Mouse (Mus musculus) layer of hippocampus, postnatal 14 days (tissue): ENCODE measurements around the gene Gm13289. TPM values are rescaled to one million over a fixed set of nuclear protein-coding genes. Genes with fewer than 3 reads are reported as not detected.
"Not testable (repeated sequence)": the region's sequence is repeated elsewhere in the genome, so short reads cannot be mapped to it uniquely, and the experiment has no call there.

Experiments used
- DNase-seq, 2 experiments: peaks; one replicate each; pipeline ENCODE4 v3.0.0; 2021 to 2022; ENCODE audit warnings: low spot score in 2 of 2, mixed read lengths in 1 of 2
- total RNA-seq, 2 experiments: library from RNA; stranded (reverse); gene quantifications; 2 replicates each; pipeline ENCODE4 v1.2.3; 2021

The Gm13289 gene
- total RNA-seq, 2 experiments from 2014 or later = not detected

DNA sequence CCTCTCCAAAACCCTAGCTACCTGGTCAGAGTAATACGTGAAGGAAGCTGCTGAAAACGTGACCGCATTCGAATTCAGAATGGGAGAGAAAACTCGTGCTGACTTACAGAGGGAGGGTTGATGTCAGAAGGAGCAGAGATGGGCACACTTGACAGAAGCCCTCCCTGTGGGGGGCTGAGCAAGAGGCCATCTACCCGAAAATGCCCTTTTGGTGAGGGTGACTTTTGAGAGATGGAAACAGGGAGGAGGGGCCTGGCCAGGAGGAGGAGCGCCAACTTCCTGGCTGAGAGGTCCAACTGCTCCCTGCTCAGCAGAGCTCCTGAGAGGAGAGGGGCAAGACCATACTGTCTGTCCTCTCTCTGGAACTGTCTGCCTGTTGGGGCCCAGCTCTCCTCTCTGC, 5.1 kb downstream of the Gm13289 start, which contains the start of gene Ifnz:
Gene Ifnz, plus strand, starts transcription at position 301 of the 400 bp plus-strand sequence.
- DNase-seq = not testable (repeated sequence)

DNA sequence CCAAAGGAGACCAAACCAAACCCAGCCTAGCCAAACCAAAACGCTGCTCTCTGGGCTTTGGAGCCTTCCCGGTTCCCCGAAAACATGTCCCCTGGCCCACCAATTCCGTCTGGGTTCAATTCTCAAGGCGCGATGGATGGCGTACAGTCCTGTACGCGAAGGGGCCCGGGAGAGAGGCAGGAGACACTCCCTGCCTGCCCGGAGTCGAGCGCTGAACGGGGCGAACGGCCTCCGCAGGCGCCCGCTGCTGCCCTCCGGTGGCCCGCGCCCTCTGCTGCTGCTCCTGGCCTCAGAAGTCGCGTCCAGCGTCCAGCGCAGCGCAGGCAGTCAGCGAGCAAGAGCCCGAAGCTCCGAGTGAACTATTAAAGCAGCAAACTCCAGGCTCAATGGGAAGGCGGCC, 5.6 kb downstream of the Gm13289 start:
- not testable (repeated sequence) for DNase-seq

DNA sequence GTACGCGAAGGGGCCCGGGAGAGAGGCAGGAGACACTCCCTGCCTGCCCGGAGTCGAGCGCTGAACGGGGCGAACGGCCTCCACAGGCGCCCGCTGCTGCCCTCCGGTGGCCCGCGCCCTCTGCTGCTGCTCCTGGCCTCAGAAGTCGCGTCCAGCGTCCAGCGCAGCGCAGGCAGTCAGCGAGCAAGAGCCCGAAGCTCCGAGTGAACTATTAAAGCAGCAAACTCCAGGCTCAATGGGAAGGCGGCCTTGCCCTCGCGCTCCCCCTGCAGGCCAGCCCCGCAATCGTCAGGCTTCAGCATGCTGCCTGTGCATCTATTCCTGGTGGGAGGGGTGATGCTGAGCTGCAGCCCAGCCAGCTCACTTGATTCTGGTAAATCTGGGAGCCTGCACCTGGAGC, 8.7 kb downstream of the Gm13289 start, which contains the start of gene Gm13276:
Gene Gm13276, plus strand, starts transcription at position 301 of the 400 bp plus-strand sequence.
- not testable (repeated sequence) for DNase-seq

DNA sequence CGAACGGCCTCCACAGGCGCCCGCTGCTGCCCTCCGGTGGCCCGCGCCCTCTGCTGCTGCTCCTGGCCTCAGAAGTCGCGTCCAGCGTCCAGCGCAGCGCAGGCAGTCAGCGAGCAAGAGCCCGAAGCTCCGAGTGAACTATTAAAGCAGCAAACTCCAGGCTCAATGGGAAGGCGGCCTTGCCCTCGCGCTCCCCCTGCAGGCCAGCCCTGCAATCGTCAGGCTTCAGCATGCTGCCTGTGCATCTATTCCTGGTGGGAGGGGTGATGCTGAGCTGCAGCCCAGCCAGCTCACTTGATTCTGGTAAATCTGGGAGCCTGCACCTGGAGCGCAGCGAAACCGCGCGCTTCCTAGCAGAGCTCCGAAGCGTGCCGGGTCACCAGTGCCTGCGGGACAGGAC, 11.7 kb downstream of the Gm13289 start, which contains the start of gene Gm13277:
Gene Gm13277, plus strand, starts transcription at position 231 of the 400 bp plus-strand sequence.
- DNase-seq = peak; percentile 54 to 81

DNA sequence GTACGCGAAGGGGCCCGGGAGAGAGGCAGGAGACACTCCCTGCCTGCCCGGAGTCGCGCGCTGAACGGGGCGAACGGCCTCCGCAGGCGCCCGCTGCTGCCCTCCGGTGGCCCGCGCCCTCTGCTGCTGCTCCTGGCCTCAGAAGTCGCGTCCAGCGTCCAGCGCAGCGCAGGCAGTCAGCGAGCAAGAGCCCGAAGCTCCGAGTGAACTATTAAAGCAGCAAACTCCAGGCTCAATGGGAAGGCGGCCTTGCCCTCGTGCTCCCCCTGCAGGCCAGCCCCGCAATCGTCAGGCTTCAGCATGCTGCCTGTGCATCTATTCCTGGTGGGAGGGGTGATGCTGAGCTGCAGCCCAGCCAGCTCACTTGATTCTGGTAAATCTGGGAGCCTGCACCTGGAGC, 14.5 kb downstream of the Gm13289 start, which contains the start of gene Gm13278:
Gene Gm13278, plus strand, starts transcription at position 301 of the 400 bp plus-strand sequence.
- DNase-seq = not testable (repeated sequence)

DNA sequence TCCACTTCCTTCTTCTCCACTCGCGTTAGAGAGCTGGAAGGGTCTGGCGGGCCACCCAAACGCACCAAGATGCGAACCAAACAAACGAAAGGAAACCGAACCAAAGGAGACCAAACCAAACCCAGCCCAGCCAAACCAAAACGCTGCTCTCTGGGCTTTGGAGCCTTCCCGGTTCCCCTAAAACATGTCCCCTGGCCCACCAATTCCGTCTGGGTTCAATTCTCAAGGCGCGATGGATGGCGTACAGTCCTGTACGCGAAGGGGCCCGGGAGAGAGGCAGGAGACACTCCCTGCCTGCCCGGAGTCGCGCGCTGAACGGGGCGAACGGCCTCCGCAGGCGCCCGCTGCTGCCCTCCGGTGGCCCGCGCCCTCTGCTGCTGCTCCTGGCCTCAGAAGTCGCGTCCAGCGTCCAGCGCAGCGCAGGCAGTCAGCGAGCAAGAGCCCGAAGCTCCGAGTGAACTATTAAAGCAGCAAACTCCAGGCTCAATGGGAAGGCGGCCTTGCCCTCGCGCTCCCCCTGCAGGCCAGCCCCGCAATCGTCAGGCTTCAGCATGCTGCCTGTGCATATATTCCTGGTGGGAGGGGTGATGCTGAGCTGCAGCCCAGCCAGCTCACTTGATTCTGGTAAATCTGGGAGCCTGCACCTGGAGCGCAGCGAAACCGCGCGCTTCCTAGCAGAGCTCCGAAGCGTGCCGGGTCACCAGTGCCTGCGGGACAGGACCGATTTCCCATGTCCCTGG, 17.4 kb downstream of the Gm13289 start, which contains the start of gene Gm13275:
Gene Gm13275, plus strand, starts transcription at position 552 of the 740 bp plus-strand sequence.
- DNase-seq = peak; percentile 61 to 70

DNA sequence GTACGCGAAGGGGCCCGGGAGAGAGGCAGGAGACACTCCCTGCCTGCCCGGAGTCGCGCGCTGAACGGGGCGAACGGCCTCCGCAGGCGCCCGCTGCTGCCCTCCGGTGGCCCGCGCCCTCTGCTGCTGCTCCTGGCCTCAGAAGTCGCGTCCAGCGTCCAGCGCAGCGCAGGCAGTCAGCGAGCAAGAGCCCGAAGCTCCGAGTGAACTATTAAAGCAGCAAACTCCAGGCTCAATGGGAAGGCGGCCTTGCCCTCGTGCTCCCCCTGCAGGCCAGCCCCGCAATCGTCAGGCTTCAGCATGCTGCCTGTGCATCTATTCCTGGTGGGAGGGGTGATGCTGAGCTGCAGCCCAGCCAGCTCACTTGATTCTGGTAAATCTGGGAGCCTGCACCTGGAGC, 20.4 kb downstream of the Gm13289 start, which contains the start of gene Gm13279:
Gene Gm13279, plus strand, starts transcription at position 301 of the 400 bp plus-strand sequence.
- not testable (repeated sequence) for DNase-seq

DNA sequence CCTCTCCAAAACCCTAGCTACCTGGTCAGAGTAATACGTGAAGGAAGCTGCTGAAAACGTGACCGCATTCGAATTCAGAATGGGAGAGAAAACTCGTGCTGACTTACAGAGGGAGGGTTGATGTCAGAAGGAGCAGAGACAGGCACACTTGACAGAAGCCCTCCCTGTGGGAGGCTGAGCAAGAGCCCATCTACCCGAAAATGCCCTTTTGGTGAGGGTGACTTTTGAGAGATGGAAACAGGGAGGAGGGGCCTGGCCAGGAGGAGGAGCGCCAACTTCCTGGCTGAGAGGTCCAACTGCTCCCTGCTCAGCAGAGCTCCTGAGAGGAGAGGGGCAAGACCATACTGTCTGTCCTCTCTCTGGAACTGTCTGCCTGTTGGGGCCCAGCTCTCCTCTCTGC, 22.6 kb downstream of the Gm13289 start, which contains the start of gene Gm13285:
Gene Gm13285, plus strand, starts transcription at position 301 of the 400 bp plus-strand sequence.
- not testable (repeated sequence) for DNase-seq

DNA sequence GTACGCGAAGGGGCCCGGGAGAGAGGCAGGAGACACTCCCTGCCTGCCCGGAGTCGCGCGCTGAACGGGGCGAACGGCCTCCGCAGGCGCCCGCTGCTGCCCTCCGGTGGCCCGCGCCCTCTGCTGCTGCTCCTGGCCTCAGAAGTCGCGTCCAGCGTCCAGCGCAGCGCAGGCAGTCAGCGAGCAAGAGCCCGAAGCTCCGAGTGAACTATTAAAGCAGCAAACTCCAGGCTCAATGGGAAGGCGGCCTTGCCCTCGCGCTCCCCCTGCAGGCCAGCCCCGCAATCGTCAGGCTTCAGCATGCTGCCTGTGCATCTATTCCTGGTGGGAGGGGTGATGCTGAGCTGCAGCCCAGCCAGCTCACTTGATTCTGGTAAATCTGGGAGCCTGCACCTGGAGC, 26.2 kb downstream of the Gm13289 start, which contains the start of gene Gm13287:
Gene Gm13287, plus strand, starts transcription at position 301 of the 400 bp plus-strand sequence.
- not testable (repeated sequence) for DNase-seq

DNA sequence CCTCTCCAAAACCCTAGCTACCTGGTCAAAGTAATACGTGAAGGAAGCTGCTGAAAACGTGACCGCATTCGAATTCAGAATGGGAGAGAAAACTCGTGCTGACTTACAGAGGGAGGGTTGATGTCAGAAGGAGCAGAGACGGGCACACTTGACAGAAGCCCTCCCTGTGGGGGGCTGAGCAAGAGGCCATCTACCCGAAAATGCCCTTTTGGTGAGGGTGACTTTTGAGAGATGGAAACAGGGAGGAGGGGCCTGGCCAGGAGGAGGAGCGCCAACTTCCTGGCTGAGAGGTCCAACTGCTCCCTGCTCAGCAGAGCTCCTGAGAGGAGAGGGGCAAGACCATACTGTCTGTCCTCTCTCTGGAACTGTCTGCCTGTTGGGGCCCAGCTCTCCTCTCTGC, 28.5 kb downstream of the Gm13289 start, which contains the start of gene Gm13288:
Gene Gm13288, plus strand, starts transcription at position 301 of the 400 bp plus-strand sequence.
- not testable (repeated sequence) for DNase-seq

DNA sequence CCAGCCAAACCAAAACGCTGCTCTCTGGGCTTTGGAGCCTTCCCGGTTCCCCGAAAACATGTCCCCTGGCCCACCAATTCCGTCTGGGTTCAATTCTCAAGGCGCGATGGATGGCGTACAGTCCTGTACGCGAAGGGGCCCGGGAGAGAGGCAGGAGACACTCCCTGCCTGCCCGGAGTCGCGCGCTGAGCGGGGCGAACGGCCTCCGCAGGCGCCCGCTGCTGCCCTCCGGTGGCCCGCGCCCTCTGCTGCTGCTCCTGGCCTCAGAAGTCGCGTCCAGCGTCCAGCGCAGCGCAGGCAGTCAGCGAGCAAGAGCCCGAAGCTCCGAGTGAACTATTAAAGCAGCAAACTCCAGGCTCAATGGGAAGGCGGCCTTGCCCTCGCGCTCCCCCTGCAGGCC, 29.0 kb downstream of the Gm13289 start:
- DNase-seq = peak in 1 of 2 experiments; percentile 10

DNA sequence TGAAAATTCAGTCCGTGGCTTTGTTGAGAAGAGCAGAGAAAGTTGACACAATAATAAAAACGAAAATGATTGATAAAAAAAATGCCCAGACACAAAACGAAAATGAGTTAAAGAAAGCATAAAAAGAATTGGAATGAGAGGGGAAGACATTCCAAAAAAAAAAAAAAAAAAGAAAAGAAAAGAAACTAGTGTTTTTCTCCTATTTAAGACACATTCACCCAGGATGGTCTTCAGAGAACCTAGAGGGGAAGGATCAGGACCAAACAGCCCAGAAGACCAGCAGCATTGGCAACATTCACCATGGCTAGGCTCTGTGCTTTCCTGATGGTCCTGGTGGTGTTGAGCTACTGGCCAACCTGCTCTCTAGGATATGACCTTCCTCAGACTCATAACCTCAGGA, 39.2 kb downstream of the Gm13289 start, which contains the start of gene Ifna7:
Gene Ifna7, plus strand, starts transcription at position 301 of the 400 bp plus-strand sequence.
- DNase-seq = no peak

DNA sequence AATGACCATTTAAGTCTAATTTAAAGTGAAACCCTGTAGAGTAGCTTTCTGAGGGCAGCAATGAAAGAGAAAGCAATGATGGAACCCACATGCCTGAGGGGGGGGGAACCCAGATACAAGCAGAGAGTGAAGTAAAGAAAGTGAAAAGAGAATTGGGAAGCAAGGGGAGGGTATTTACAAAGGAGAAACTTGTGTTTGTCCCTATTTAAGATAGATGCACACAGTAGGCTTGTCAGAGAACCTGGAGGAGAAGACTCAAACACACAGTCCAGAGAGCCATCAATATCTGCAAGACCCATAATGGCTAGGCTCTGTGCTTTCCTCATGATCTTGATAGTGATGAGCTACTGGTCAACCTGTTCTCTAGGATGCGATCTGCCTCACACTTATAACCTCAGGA, 42.9 kb downstream of the Gm13289 start, which contains the start of gene Ifna11:
Gene Ifna11, plus strand, starts transcription at position 301 of the 400 bp plus-strand sequence.
- no peak for DNase-seq

DNA sequence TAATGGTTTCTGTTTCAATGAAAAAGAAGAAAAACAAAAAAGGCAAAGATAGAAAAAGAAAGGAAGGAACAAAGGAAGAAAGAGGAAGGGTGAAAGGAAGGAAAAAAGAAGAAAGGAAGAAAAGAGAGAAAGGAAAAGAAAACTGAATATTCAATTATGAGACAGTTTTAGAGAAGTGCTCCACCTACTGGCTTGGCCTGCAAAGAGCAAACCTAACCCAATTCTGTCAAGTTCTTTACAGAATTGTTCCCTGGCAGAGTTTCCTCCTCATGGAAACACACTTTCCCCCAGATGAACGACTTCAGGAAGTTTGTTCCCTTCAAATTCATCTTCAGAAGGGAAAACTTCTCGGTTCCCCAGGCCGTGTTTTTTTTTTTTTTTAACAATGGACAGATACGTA, 46.3 kb downstream of the Gm13289 start:
- no peak for DNase-seq

Other genes with a start within 250 kb of the Gm13289 start
- gene Ifna15, start 218.7 kb upstream of the Gm13289 start, total RNA-seq = not detected
- not detected for gene Ifna14, start 205.1 kb upstream of the Gm13289 start, total RNA-seq
- gene Ifna9, start 184.5 kb upstream of the Gm13289 start, total RNA-seq = not detected
- gene Ifna12, start 173.5 kb upstream of the Gm13289 start, total RNA-seq = not detected
- gene C87499, start 142.5 kb upstream of the Gm13289 start, total RNA-seq = not detected
- gene Ifna13, start 132.5 kb upstream of the Gm13289 start, total RNA-seq = not detected
- gene Ifna16, start 100.0 kb upstream of the Gm13289 start, total RNA-seq = not detected
- gene Ifna2, start 93.0 kb upstream of the Gm13289 start, total RNA-seq = not detected
- not detected for gene Ifnab, start 85.6 kb upstream of the Gm13289 start, total RNA-seq
- 1 to 10 TPM; 1.1 to 2.1 TPM for gene Gm26566, start 55.1 kb upstream of the Gm13289 start, total RNA-seq
- gene Klhl9, start 54.5 kb upstream of the Gm13289 start, total RNA-seq = 100 to 1,000 TPM; 105 to 106 TPM
- not detected for gene Gm13271, start 22.1 kb upstream of the Gm13289 start, total RNA-seq
- gene Gm13283, start 16.8 kb upstream of the Gm13289 start, total RNA-seq = not detected
- not detected for gene Gm13290, start 3.1 kb upstream of the Gm13289 start, total RNA-seq
- gene Gm13272, start 2.9 kb downstream of the Gm13289 start, total RNA-seq = not detected
- gene Ifnz, start 5.2 kb downstream of the Gm13289 start, total RNA-seq = not detected
- gene Gm13276, start 8.8 kb downstream of the Gm13289 start, total RNA-seq = not detected
- gene Gm13277, start 11.7 kb downstream of the Gm13289 start, total RNA-seq = not detected
- not detected for gene Gm13278, start 14.6 kb downstream of the Gm13289 start, total RNA-seq
- not detected for gene Gm13275, start 17.6 kb downstream of the Gm13289 start, total RNA-seq
- not detected for gene Gm13279, start 20.5 kb downstream of the Gm13289 start, total RNA-seq
- not detected for gene Gm13285, start 22.7 kb downstream of the Gm13289 start, total RNA-seq
- not detected for gene Gm13287, start 26.3 kb downstream of the Gm13289 start, total RNA-seq
- gene Gm13288, start 28.6 kb downstream of the Gm13289 start, total RNA-seq = not detected
- gene Ifna7, start 39.3 kb downstream of the Gm13289 start, total RNA-seq = not detected
- gene Ifna11, start 43.0 kb downstream of the Gm13289 start, total RNA-seq = not detected
- gene Ifna6, start 50.5 kb downstream of the Gm13289 start, total RNA-seq = not detected
- not detected for gene Ifna5, start 58.6 kb downstream of the Gm13289 start, total RNA-seq
- gene Ifna4, start 64.9 kb downstream of the Gm13289 start, total RNA-seq = not detected
- not detected for gene Ifna1, start 73.2 kb downstream of the Gm13289 start, total RNA-seq
- gene Ifne, start 103.3 kb downstream of the Gm13289 start, total RNA-seq = not detected